Mouse (Mus musculus) neutrophil, adult 5-6 weeks (primary cell): ENCODE measurements around the gene Tdo2. TPM values are rescaled to one million over a fixed set of nuclear protein-coding genes. Genes with fewer than 3 reads are reported as not detected.

Source experiments
- total RNA-seq: library from RNA; stranded (forward); fragments of 200-1000 nt; gene quantifications from 2 replicates; pipeline ENCODE4 v1.2.3, GENCODE M21; 2017

Tdo2 gene
- total RNA-seq, 1 experiment from 2014 or later = not detected

Other genes with a start within 250 kb of the Tdo2 start
- gene Ctso, start 43.6 kb downstream of the Tdo2 start, total RNA-seq = 76.6 and 77.4 TPM in 2 replicates
- gene Asic5, start 6.1 kb upstream of the Tdo2 start, total RNA-seq = not detected in 2 replicates
- 3.3 and 4.1 TPM in 2 replicates for gene Gucy1b1, start 98.5 kb upstream of the Tdo2 start, total RNA-seq
- gene Gucy1a1, start 169.6 kb upstream of the Tdo2 start, total RNA-seq = 0.37 and 1.2 TPM in 2 replicates